Mouse (Mus musculus) embryonic fibroblast, embryonic 13.5 days (primary cell): Measurements from ENCODE around the gene Hectd4.

Source experiments
- CTCF ChIP-seq: IDR thresholded peaks from 2 replicates; pipeline ENCODE4 v1.5.1; 2011; ENCODE audit warnings: mild to moderate bottlenecking, control low read depth, low read length, moderate library complexity, borderline replicate concordance; ENCODE audit not compliant: insufficient read depth
- POLR2A ChIP-seq: IDR thresholded peaks from 2 replicates; pipeline ENCODE4 v1.6.1; 2011; ENCODE audit warnings: low read depth, mild to moderate bottlenecking, control low read depth, low read length, moderate library complexity

GRCm38 (mm10) chr5:121400849-121401248 lies 180.8 kb downstream of the Hectd4 start:
- TF ChIP-seq CTCF (no peak), POLR2A (no peak)
